Mouse (Mus musculus) liver, embryonic 14.5 days (tissue): ENCODE data around the gene Erp27. TPM values are rescaled to one million over a fixed set of nuclear protein-coding genes. Genes with fewer than 3 reads are reported as not detected.

Source experiments
- ATAC-seq: fragments of 200-750 bp; cut with Nextera tagmentation; 2 replicates; pipeline ENCODE4 v1.8.0; 2017; ENCODE audit warnings: moderate number of reproducible peaks, mild to moderate bottlenecking, moderate library complexity; ENCODE audit not compliant: insufficient read depth
- DNase-seq, 3 experiments: peaks; one replicate each; pipeline ENCODE4 v3.0.0-alpha.2; 2012 to 2013; ENCODE audit warnings: low read depth in 3 of 3, low spot score in 3 of 3
- H3K27ac ChIP-seq: fragments of 300-500 bp; sonication (generic); 2 replicates; pipeline ENCODE4 v1.5.1; 2014; ENCODE audit warnings: moderate library complexity, mild to moderate bottlenecking, control low read depth, inconsistent platforms
- H3K27me3 ChIP-seq: fragments of 300-500 bp; sonication (generic); 2 replicates; pipeline ENCODE4 v1.6.1; 2014; ENCODE audit warnings: mild to moderate bottlenecking, low read length, moderate library complexity; ENCODE audit not compliant: control insufficient read depth, insufficient read depth
- H3K36me3 ChIP-seq: fragments of 300-500 bp; sonication (generic); replicated peaks from 2 replicates; pipeline ENCODE4 v1.6.1; 2014; ENCODE audit warnings: low read depth; ENCODE audit not compliant: control insufficient read depth, insufficient read depth
- H3K4me1 ChIP-seq, 2 experiments: fragments of 200-500 bp in 1 of 2; fragments of 300-500 bp in 1 of 2; sonication (generic) in 1 of 2; replicated peaks; 2 replicates each; pipeline ENCODE4 v1.6.1; 2012 to 2014; ENCODE audit warnings: antibody characterized with exemption in 1 of 2, inconsistent platforms in 1 of 2, low read length in 1 of 2; ENCODE audit not compliant: control insufficient read depth in 2 of 2, insufficient read depth in 2 of 2
- H3K4me2 ChIP-seq: fragments of 300-500 bp; sonication (generic); 2 replicates; pipeline ENCODE4 v1.6.1; 2014; ENCODE audit warnings: low read depth, mild to moderate bottlenecking, control low read depth, moderate library complexity
- H3K4me3 ChIP-seq, 2 experiments: fragments of 200-500 bp in 1 of 2; fragments of 300-500 bp in 1 of 2; sonication (generic) in 1 of 2; 2 replicates each; pipeline ENCODE4 v1.5.1; 2012 to 2014; ENCODE audit warnings: low read depth in 2 of 2, low read length in 2 of 2, mild to moderate bottlenecking in 2 of 2, control low read depth in 1 of 2, inconsistent platforms in 1 of 2, moderate library complexity in 1 of 2; ENCODE audit not compliant: insufficient read depth in 1 of 2
- H3K9ac ChIP-seq: fragments of 300-500 bp; sonication (generic); replicated peaks from 2 replicates; pipeline ENCODE4 v1.6.1; 2014; ENCODE audit warnings: mild to moderate bottlenecking, control low read depth, moderate library complexity
- H3K9me3 ChIP-seq: fragments of 300-500 bp; sonication (generic); 2 replicates; pipeline ENCODE4 v1.6.1; 2016; ENCODE audit warnings: low read length, mixed read lengths; ENCODE audit not compliant: control insufficient read depth
- CTCF ChIP-seq: IDR thresholded peaks from 2 replicates; pipeline ENCODE4 v1.5.1; 2016; ENCODE audit warnings: antibody characterized with exemption, low read depth, control low read depth
- EP300 ChIP-seq: IDR thresholded peaks from 2 replicates; pipeline ENCODE4 v1.6.1; 2016; ENCODE audit warnings: antibody characterized with exemption, low read depth
- WGBS: fragments of 180-500 bp; shearing (Covaris S2); extraction: QIAGEN DNeasy Blood & Tissue Kit; methylation state at CpG from one replicate; pipeline ENCODE4 v1.1.7; 2014; ENCODE audit not compliant: insufficient replicate concordance; 5-methylcytosine and 5-hydroxymethylcytosine counted together
- polyA plus RNA-seq, 2 experiments: library from polyadenylated mRNA; depleted of rRNA in 1 of 2; stranded (reverse) in 1 of 2; unstranded in 1 of 2; fragments of >200 nt; fragmentation: Nextera tagmentation in 1 of 2; extraction: Ambion mirVana in 1 of 2; gene quantifications; 2 replicates each; pipeline versions ENCODE4 v1.2.1 to v1.2.3; 2012 to 2014

Gene Erp27
- polyA plus RNA-seq, 2 experiments, result 0.08 to 0.09 TPM

GRCm38 (mm10) chr6:136954192-136954591 lies 32.2 kb upstream of the Erp27 start:
- ATAC-seq (no peak), DNase-seq (no peak)
- no peak overlapping the region for H3K4me2 ChIP-seq
- no peaks in the 10 kb centered on the region; the same call in 1 of the 2 replicates for H3K27me3 ChIP-seq
- H3K9me3 ChIP-seq, result no peaks in the 10 kb centered on the region
- WGBS, result 46% methylated on average over 6 of the region's 6 CpGs
- H3K4me1 ChIP-seq, result no peaks in the 10 kb centered on the region
- H3K9ac ChIP-seq, result no peak overlapping the region
- no peak overlapping the region for H3K4me3 ChIP-seq
- H3K27ac ChIP-seq, result no peak overlapping the region
- TF ChIP-seq CTCF (no peak), EP300 (no peak)
- no peaks in the 10 kb centered on the region for H3K36me3 ChIP-seq

- no peak for ATAC-seq
- Histone ChIP-seq H3K4me2 (no peak overlapping the region), H3K9me3 (no peaks in the 10 kb centered on the region), H3K9ac (no peak overlapping the region), H3K4me1 (no peaks in the 10 kb centered on the region), H3K4me3 (no peak overlapping the region), H3K27ac (no peak overlapping the region), H3K27me3 (no peaks in the 10 kb centered on the region; the same call in 1 of the 2 replicates), H3K36me3 (no peaks in the 10 kb centered on the region)
- 63% methylated on average over 9 of the region's 9 CpGs for WGBS
- no peak for DNase-seq
- TF ChIP-seq EP300 (no peak), CTCF (no peak)
Observed at GRCm38 (mm10) chr6:136952930-136953329, 30.9 kb upstream of the Erp27 start.

GRCm38 (mm10) chr6:136950171-136950570 lies 28.2 kb upstream of the Erp27 start:
- no peaks in the 10 kb centered on the region for H3K36me3 ChIP-seq
- H3K4me2 ChIP-seq, result no peak overlapping the region
- no peak for ATAC-seq
- no peak overlapping the region for H3K4me3 ChIP-seq
- H3K9ac ChIP-seq, result no peak overlapping the region
- TF ChIP-seq EP300 (no peak), CTCF (no peak)
- H3K27ac ChIP-seq, result no peak overlapping the region
- H3K9me3 ChIP-seq, result no peaks in the 10 kb centered on the region
- no peak for DNase-seq
- WGBS, result 63% methylated on average over 2 of the region's 2 CpGs
- H3K4me1 ChIP-seq, result peaks cover 0 to 5% of the 10 kb centered on the region in 2 experiments; a peak in 1 of 4 replicates
- no peaks in the 10 kb centered on the region; the same call in 1 of the 2 replicates for H3K27me3 ChIP-seq

- Histone ChIP-seq H3K27ac (no peak overlapping the region), H3K4me1 (peaks cover 0 to 13% of the 10 kb centered on the region in 2 experiments; a peak in 2 of 4 replicates), H3K27me3 (no peaks in the 10 kb centered on the region; the same call in 1 of the 2 replicates), H3K4me3 (no peak overlapping the region), H3K36me3 (no peaks in the 10 kb centered on the region), H3K9ac (no peak overlapping the region), H3K9me3 (no peaks in the 10 kb centered on the region), H3K4me2 (no peak overlapping the region)
- ATAC-seq, result no peak
- DNase-seq, result no peak
- 60% methylated on average over 4 of the region's 4 CpGs for WGBS
- TF ChIP-seq CTCF, result no peak
- no peak for TF ChIP-seq EP300
Observed at GRCm38 (mm10) chr6:136947716-136948115, 25.7 kb upstream of the Erp27 start.

GRCm38 (mm10) chr6:136946943-136947342 lies 25.0 kb upstream of the Erp27 start:
- no peak for ATAC-seq
- H3K36me3 ChIP-seq, result no peaks in the 10 kb centered on the region
- WGBS, result 55% methylated on average over 9 of the region's 9 CpGs
- no peak overlapping the region for H3K9ac ChIP-seq
- H3K4me2 ChIP-seq, result no peak overlapping the region
- no peak for DNase-seq
- H3K4me3 ChIP-seq, result no peak overlapping the region
- TF ChIP-seq EP300, result no peak
- no peak for TF ChIP-seq CTCF
- H3K4me1 ChIP-seq, result peaks cover 0 to 17% of the 10 kb centered on the region in 2 experiments; a peak in 2 of 4 replicates
- no peaks in the 10 kb centered on the region; the same call in 1 of the 2 replicates for H3K27me3 ChIP-seq
- H3K9me3 ChIP-seq, result no peaks in the 10 kb centered on the region
- no peak overlapping the region for H3K27ac ChIP-seq
